Mouse (Mus musculus) lung, postnatal 0 days (tissue): Measurements from ENCODE around the gene Ddr2. TPM values are rescaled to one million over a fixed set of nuclear protein-coding genes. Genes with fewer than 3 reads are reported as not detected.

Experiments used
- ATAC-seq: fragments of 200-750 bp; cut with Nextera tagmentation; 2 replicates; pipeline ENCODE4 v1.8.0; 2017; ENCODE audit warnings: moderate library complexity
- DNase-seq: peaks from one replicate; pipeline ENCODE4 v3.0.0-alpha.2; 2016; ENCODE audit warnings: low spot score
- H3K27ac ChIP-seq: fragments of 300-500 bp; sonication (generic); 2 replicates; pipeline ENCODE4 v1.5.1; 2014; ENCODE audit warnings: antibody characterized with exemption, mild to moderate bottlenecking, low read length, mixed read lengths
- H3K27me3 ChIP-seq: fragments of 300-500 bp; sonication (generic); replicated peaks from 2 replicates; pipeline ENCODE4 v1.6.1; 2014; ENCODE audit warnings: low read length, mixed read lengths; ENCODE audit not compliant: insufficient read depth
- H3K36me3 ChIP-seq: fragments of 300-500 bp; sonication (generic); 2 replicates; pipeline ENCODE4 v1.6.1; 2014; ENCODE audit warnings: low read length, mixed read lengths; ENCODE audit not compliant: insufficient read depth
- H3K4me1 ChIP-seq: fragments of 300-500 bp; sonication (generic); 2 replicates; pipeline ENCODE4 v1.6.1; 2014; ENCODE audit warnings: antibody characterized with exemption, low read depth, low read length, mixed read lengths; ENCODE audit not compliant: insufficient read depth
- H3K4me2 ChIP-seq: fragments of 300-500 bp; sonication (generic); replicated peaks from 2 replicates; pipeline ENCODE4 v1.6.1; 2014; ENCODE audit warnings: low read depth, mild to moderate bottlenecking, low read length, moderate library complexity, mixed read lengths
- H3K4me3 ChIP-seq: fragments of 300-500 bp; sonication (generic); 2 replicates; pipeline ENCODE4 v1.5.1; 2014; ENCODE audit warnings: low read depth, low read length
- H3K9ac ChIP-seq: fragments of 300-500 bp; sonication (generic); replicated peaks from 2 replicates; pipeline ENCODE4 v1.6.1; 2014; ENCODE audit warnings: low read depth, mild to moderate bottlenecking
- H3K9me3 ChIP-seq: fragments of 300-500 bp; sonication (generic); 2 replicates; pipeline ENCODE4 v1.6.1; 2016; ENCODE audit warnings: low read length, mixed read lengths
- CTCF ChIP-seq: IDR thresholded peaks from 2 replicates; pipeline ENCODE4 v1.5.1; 2016; ENCODE audit warnings: antibody characterized with exemption, mild to moderate bottlenecking
- EP300 ChIP-seq: IDR thresholded peaks from 2 replicates; pipeline ENCODE4 v1.6.1; 2016; ENCODE audit warnings: antibody characterized with exemption, mild to moderate bottlenecking, control low read depth
- WGBS: fragments of 180-500 bp; shearing (Covaris S2); extraction: QIAGEN DNeasy Blood & Tissue Kit; methylation state at CpG from one replicate; pipeline ENCODE4 v1.1.7; 2014; 5-methylcytosine and 5-hydroxymethylcytosine counted together
- polyA plus RNA-seq: library from polyadenylated mRNA; unstranded; fragments of >200 nt; fragmentation: Nextera tagmentation; extraction: Ambion mirVana; gene quantifications from 2 replicates; pipeline ENCODE4 v1.2.1, GENCODE M21; 2015

Gene Ddr2
- polyA plus RNA-seq, 1 experiment from 2014 or later, result 20.6 TPM

DNA sequence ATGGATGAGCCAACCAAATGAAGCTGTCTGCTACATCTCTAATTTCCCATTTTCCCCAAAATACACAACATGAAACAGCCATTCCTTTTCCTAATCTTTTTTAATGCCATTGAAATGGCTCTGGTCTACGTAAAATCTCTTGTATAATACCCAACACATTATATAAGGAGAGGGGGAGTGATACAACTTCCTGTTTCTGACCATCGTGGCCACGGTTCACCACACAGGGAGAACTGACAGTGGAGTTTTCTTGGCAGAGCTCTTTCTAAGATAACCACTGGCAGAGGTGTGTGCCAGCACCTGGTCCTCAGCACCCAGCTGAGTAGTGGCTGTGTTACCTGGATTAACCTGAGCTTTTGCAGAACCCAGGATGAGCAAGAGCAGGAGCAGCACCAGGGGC lies 75.0 kb downstream of the Ddr2 start:
- Histone ChIP-seq H3K4me2 (no peak overlapping the region), H3K27me3 (no peaks in the 10 kb centered on the region), H3K36me3 (no peaks in the 10 kb centered on the region), H3K9me3 (no peaks in the 10 kb centered on the region), H3K27ac (no peak overlapping the region), H3K9ac (no peak overlapping the region), H3K4me1 (no peaks in the 10 kb centered on the region), H3K4me3 (no peak overlapping the region)
- DNase-seq, result no peak
- TF ChIP-seq EP300 (no peak), CTCF (no peak)
- 61% methylated on average over 3 of the region's 3 CpGs for WGBS
- no peak for ATAC-seq

DNA sequence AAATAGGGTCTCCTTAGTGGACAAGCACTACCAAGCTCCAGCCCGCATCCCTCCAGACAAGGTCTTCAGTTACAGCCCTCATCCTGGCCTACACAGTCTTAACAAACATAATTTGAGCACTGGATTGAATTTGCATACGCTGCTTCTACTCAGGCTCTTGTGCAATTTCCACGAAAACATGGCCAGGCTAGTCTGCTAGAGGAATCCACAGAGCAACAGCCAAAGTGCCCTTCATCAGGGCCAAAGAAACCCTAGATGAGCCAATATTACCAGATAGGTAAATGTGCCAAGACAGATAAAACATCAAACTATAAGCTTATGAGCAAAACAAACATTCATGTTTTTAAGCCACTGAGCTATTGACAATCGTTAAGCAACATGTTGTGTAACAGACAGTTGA lies 75.6 kb downstream of the Ddr2 start:
- ATAC-seq, result no peak
- no peak for TF ChIP-seq EP300
- no peak for TF ChIP-seq CTCF
- WGBS, result 74% methylated on average over 4 of the region's 4 CpGs
- peak; percentile 19 for DNase-seq
- no peak overlapping the region for H3K27ac ChIP-seq
- no peak overlapping the region for H3K4me3 ChIP-seq
- no peak overlapping the region for H3K9ac ChIP-seq
- no peaks in the 10 kb centered on the region for H3K36me3 ChIP-seq
- no peaks in the 10 kb centered on the region for H3K9me3 ChIP-seq
- no peak overlapping the region for H3K4me2 ChIP-seq
- H3K4me1 ChIP-seq, result no peaks in the 10 kb centered on the region
- H3K27me3 ChIP-seq, result no peaks in the 10 kb centered on the region

DNA sequence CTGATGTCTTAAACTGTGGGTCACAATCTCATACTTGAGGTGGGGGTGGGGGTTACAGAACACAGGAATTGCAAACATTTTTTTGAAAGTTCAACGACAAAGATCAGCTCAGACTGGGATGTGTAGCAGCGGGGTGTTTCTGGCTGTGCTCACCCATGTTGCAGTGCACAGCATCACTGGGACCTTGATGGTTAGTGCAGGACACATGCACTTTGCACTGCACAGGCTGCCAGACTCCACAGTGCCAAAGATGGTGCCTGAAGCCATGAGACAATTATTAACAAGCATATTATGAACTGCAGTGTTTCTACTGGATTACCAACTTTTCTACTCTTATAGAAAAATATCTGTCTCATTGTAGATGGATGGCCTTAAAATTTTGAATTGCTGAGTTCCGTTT lies 78.9 kb downstream of the Ddr2 start:
- DNase-seq (no peak), ATAC-seq (no peak)
- WGBS, result 76% methylated on average over 3 of the region's 3 CpGs

DNA sequence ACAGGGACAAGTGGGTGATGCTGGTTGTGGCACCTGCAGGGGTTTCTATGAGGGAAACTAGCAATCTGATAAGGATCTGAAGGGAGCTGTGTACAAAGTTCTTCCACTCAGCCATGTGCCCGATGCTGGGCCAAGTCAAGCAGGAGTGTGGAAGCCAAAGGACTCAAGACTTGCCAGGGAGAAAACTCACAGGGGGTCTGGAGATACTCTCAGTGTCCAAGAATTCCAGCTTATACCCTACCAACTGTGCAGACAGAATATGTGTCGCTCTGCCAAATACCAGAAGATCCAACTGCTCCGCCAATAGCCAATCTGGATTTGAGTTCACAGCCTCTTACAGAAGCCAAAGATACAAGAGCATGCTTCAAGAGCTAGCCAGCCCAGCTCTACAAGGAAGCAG lies 95.8 kb downstream of the Ddr2 start:
- DNase-seq, result no peak
- Histone ChIP-seq H3K4me3 (no peak overlapping the region), H3K9me3 (peaks cover 14% of the 10 kb centered on the region; the same call in 1 of the 2 replicates), H3K36me3 (no peaks in the 10 kb centered on the region), H3K4me1 (no peaks in the 10 kb centered on the region), H3K27ac (no peak overlapping the region), H3K27me3 (no peaks in the 10 kb centered on the region), H3K4me2 (no peak overlapping the region), H3K9ac (no peak overlapping the region)
- 86% methylated on average over 3 of the region's 3 CpGs for WGBS
- no peak for TF ChIP-seq CTCF
- TF ChIP-seq EP300, result no peak
- ATAC-seq, result no peak

More for the DNA sequence above, 78.9 kb downstream of the Ddr2 start:
- no peak for TF ChIP-seq EP300
- no peak for TF ChIP-seq CTCF
- no peak overlapping the region for H3K9ac ChIP-seq
- H3K27ac ChIP-seq, result no peak overlapping the region
- no peaks in the 10 kb centered on the region for H3K9me3 ChIP-seq
- no peak overlapping the region for H3K4me3 ChIP-seq
- H3K4me1 ChIP-seq, result no peaks in the 10 kb centered on the region
- no peaks in the 10 kb centered on the region for H3K36me3 ChIP-seq
- no peak overlapping the region for H3K4me2 ChIP-seq
- no peaks in the 10 kb centered on the region for H3K27me3 ChIP-seq

DNA sequence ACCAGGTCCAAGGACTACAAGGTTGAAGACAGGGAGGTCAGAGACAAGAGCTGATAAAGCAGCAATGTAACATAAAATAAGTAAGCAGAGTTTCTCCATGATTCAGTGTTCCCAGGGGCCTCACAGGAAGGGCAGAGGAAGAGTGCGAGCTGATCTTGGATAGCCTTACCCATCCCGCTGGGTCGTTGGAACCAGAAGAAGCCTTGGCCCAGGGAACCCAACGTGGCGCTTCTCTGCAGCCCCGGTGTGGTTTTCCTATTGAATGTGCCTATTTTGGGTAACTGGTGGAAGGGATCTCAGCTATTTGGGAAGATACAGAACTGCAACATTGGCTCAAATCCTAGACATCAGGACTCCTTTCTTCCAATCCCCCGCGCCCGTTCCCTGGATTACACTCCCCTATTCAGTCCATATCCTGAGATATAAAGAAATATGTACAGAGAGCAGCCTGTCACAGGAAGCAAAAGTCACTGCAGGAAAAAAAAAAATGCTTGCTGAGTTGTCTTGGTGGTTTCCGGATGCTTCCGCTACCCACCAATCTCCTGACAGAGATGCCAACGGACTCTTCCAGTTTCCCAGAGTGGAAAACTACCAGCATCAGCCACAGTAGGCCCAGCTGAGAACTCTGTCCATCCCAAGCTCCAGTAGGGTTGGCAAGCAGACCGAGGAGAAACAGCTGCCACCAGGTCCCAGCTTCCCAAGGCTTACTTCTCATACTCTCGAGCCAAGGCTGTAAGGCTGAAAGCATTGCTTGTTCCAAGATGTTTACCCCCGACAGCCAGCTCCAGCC lies 99.7 kb downstream of the Ddr2 start:
- peaks cover under 1% of the 10 kb centered on the region; the same call in 1 of the 2 replicates for H3K9me3 ChIP-seq
- H3K36me3 ChIP-seq, result no peaks in the 10 kb centered on the region
- ATAC-seq, result peak; percentile 41
- H3K27me3 ChIP-seq, result no peaks in the 10 kb centered on the region
- WGBS, result 73% methylated on average over 15 of the region's 15 CpGs
- H3K27ac ChIP-seq, result 0 out of 2 replicates have a peak overlapping the region, but pooled peaks have one; percentile 32
- no peak overlapping the region for H3K9ac ChIP-seq
- H3K4me3 ChIP-seq, result no peak overlapping the region
- H3K4me2 ChIP-seq, result no peak overlapping the region
- TF ChIP-seq CTCF (no peak), EP300 (no peak)
- no peaks in the 10 kb centered on the region for H3K4me1 ChIP-seq
- peak; percentile 49 for DNase-seq

DNA sequence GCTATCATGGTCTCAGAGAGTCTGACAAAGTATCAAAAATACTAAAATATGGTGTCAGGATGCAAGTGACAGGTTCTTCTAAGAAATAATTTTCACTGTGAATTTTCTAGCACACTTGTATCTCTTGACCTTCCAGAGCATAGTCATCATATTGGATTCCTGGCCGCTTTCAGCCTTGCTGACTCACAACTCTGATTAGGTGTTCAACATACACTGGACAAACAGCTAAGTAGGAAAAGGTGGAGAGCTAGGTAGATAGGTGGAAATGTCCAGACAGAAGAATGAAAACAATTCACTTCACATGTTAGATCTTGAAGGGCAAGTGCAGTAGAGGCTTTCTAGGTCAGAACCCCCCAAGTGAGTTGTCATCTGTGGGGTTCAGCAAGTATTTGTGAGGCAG lies 101.3 kb downstream of the Ddr2 start:
- TF ChIP-seq EP300 (no peak), CTCF (no peak)
- WGBS, result 82% methylated on average over 1 of the region's 1 CpGs

More for the DNA sequence above, 101.3 kb downstream of the Ddr2 start:
- no peak overlapping the region for H3K4me2 ChIP-seq
- H3K9me3 ChIP-seq, result no peaks in the 10 kb centered on the region
- no peaks in the 10 kb centered on the region for H3K27me3 ChIP-seq
- no peak for ATAC-seq
- no peak overlapping the region for H3K9ac ChIP-seq
- no peaks in the 10 kb centered on the region for H3K36me3 ChIP-seq
- H3K4me1 ChIP-seq, result no peaks in the 10 kb centered on the region
- no peak overlapping the region for H3K27ac ChIP-seq
- DNase-seq, result no peak
- no peak overlapping the region for H3K4me3 ChIP-seq
